Mouse (Mus musculus) stomach, postnatal 0 days (tissue): ENCODE data around the gene Gm38119.
"Not testable (repeated sequence)": the region's sequence is repeated elsewhere in the genome, so short reads cannot be mapped to it uniquely, and the experiment has no call there.

Experiments used
- CTCF ChIP-seq: IDR thresholded peaks from 2 replicates; pipeline ENCODE4 v1.5.1; 2016; ENCODE audit warnings: antibody characterized with exemption, low read depth, mild to moderate bottlenecking, moderate library complexity
- EP300 ChIP-seq: optimal IDR thresholded peaks from 2 replicates; pipeline ENCODE3; 2016; ENCODE audit warnings: antibody characterized with exemption

DNA sequence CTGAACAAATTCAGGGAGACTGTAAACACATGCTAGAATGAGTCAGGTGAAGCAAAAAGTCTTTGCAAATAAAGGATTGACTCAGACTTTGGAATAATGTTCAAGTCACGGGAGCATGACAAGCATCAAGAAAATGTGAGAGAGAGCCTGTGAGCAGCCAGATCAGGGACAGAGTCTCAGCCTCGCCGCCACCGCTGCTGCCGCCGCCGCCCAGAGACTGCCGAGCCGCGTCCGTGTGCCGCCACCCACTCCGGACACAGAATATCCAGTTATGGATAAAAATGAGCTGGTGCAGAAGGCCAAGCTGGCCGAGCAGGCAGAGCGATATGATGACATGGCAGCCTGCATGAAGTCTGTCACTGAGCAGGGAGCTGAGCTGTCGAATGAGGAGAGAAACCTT is 49.7 kb downstream of the Gm38119 start:
- TF ChIP-seq CTCF, EP300: not testable (repeated sequence)
